ENCODE assay signal across 18 mouse cellular contexts in the genomic region with DNA sequence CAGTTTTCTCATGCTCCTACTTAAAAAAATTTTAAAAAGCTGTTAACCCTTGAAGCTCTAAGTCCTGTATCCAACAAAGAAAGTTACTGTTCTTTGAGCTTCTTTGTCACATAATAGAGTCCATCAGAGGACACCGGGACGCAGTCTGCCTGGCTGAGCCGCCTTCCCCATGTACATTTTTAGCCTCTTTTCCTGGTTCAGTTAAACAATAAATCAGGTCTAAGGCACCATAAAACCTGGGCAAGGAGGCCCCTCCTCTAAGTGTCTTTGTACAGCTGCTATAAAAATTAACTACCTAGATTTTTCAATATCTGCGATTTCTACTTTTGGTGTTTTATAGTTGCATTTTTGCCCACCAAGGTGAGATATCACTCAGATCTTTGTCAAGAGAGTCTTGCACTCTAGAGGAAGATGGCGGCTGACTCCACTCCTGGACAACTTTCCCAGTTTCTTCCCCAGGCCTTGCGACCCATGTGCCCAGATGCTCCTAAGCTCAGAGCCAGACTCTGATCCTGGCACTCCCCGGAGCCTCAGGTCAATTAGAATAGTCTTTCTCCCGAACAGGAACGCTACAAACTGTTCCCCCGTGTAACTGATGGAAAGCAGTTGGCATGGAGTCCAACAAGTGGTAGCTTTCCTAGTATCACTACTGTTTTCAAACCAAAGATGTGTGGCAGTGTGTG.
DNase-seq lines count a peak whose midpoint lies in the region; ATAC-seq and TF ChIP-seq lines count a peak whose summit lies in the region.
"Had no signal": no experiment of that assay in that cellular context is flagged by ENCODE, and none has a peak within 500 bp of the region (broad histone marks: within the 10 kb centered on the region; RNA-seq: fewer than 3 reads in every experiment).

No protein-coding gene starts in this region.

- H3K4me1 ChIP-seq in intestine, embryonic 14.5 days (replicated peaks; ENCODE audit: control insufficient read depth, insufficient read depth, low read length), result peaks cover 9% of the 10 kb centered on the region
- H3K4me1 ChIP-seq in intestine, embryonic 15.5 days (replicated peaks), result peaks cover 13% of the 10 kb centered on the region
- peaks cover 30% of the 10 kb centered on the region for H3K4me1 ChIP-seq in intestine, postnatal 0 days (replicated peaks; ENCODE audit: control insufficient read depth, insufficient read depth, low read length)
- H3K4me1 ChIP-seq: embryonic facial prominence, embryonic 12.5 days had no signal

- ATAC-seq in intestine, embryonic 14.5 days (replicated peaks; ENCODE audit: low FRiP score, low TSS enrichment, low read depth), result peak; percentile 70; the same call in 1 of the 2 replicates
- ATAC-seq in intestine, embryonic 15.5 days, result peak; percentile 90
- ATAC-seq in intestine, postnatal 0 days, result peak; percentile 86
- ATAC-seq: forebrain, embryonic 13.5 days; forebrain, embryonic 15.5 days had no signal

- H3K9ac ChIP-seq in intestine, embryonic 14.5 days (ENCODE audit: low read length), result no peak overlapping the region
- H3K9ac ChIP-seq in intestine, embryonic 15.5 days, result no peak overlapping the region
- no peak overlapping the region for H3K9ac ChIP-seq in intestine, postnatal 0 days (ENCODE audit: low read depth, low read length)
- H3K9ac ChIP-seq: embryonic facial prominence, embryonic 12.5 days; forebrain, embryonic 13.5 days; forebrain, embryonic 15.5 days had no signal

- no peaks in the 10 kb centered on the region for H3K36me3 ChIP-seq in intestine, embryonic 14.5 days (ENCODE audit: control insufficient read depth, insufficient read depth, low read length)
- H3K36me3 ChIP-seq in intestine, embryonic 15.5 days, result no peaks in the 10 kb centered on the region
- H3K36me3 ChIP-seq in intestine, postnatal 0 days (ENCODE audit: control insufficient read depth, insufficient read depth), result no peaks in the 10 kb centered on the region; the same call in 1 of the 2 replicates
- H3K36me3 ChIP-seq: embryonic facial prominence, embryonic 10.5 days; embryonic facial prominence, embryonic 12.5 days; forebrain, embryonic 15.5 days had no signal

- peak; percentile 53 for DNase-seq in intestine, embryonic 14.5 days (ENCODE audit: low spot score)
- no peak for DNase-seq in right cerebral cortex, postnatal 14 days
- DNase-seq in cerebellum, postnatal 10 days, result no peak
- DNase-seq in spleen, postnatal 10 days (ENCODE audit: low spot score in 2 of 2), result no peak
- DNase-seq: adrenal gland, adult 2 months; adrenal gland, postnatal 10 days; adrenal gland, postnatal 25 days; cerebellum, adult 11 months; cerebellum, adult 18-20 months; cerebellum, adult 8-10 months; cerebellum, adult 9-11 months; cerebellum, postnatal 25 days had no signal

- peak overlapping the region; percentile 38; the same call in 1 of the 2 replicates for H3K27ac ChIP-seq in intestine, embryonic 14.5 days (ENCODE audit: low read depth)
- peak overlapping the region; percentile 56 for H3K27ac ChIP-seq in intestine, embryonic 15.5 days
- peak overlapping the region; percentile 50 for H3K27ac ChIP-seq in intestine, postnatal 0 days (ENCODE audit: low read depth, low read length)
- H3K27ac ChIP-seq: embryonic facial prominence, embryonic 10.5 days; embryonic facial prominence, embryonic 12.5 days; forebrain, embryonic 13.5 days; forebrain, embryonic 15.5 days had no signal

- 73% methylated on average over 10 of the region's 10 CpGs for WGBS in intestine, embryonic 14.5 days
- WGBS in intestine, embryonic 15.5 days, result 57% methylated on average over 10 of the region's 10 CpGs
- 43% methylated on average over 10 of the region's 10 CpGs for WGBS in intestine, postnatal 0 days

- no peaks in the 10 kb centered on the region for H3K9me3 ChIP-seq in intestine, embryonic 14.5 days (ENCODE audit: control insufficient read depth, low read length)
- no peaks in the 10 kb centered on the region for H3K9me3 ChIP-seq in intestine, embryonic 15.5 days
- no peaks in the 10 kb centered on the region for H3K9me3 ChIP-seq in intestine, postnatal 0 days (ENCODE audit: control insufficient read depth)
- H3K9me3 ChIP-seq: embryonic facial prominence, embryonic 10.5 days; embryonic facial prominence, embryonic 12.5 days; forebrain, embryonic 13.5 days; forebrain, embryonic 15.5 days had no signal

- TF ChIP-seq CTCF in intestine, postnatal 0 days (IDR thresholded peaks at IDR 0.05; ENCODE audit: low read depth), result no peak

- H3K4me3 ChIP-seq in intestine, embryonic 14.5 days (ENCODE audit: low read depth, low read length), result no peak overlapping the region
- H3K4me3 ChIP-seq in intestine, embryonic 15.5 days (replicated peaks), result no peak overlapping the region
- no peak overlapping the region for H3K4me3 ChIP-seq in intestine, postnatal 0 days (ENCODE audit: low read depth, low read length)
- H3K4me3 ChIP-seq: embryonic facial prominence, embryonic 10.5 days; embryonic facial prominence, embryonic 12.5 days; forebrain, embryonic 13.5 days; forebrain, embryonic 15.5 days had no signal

- H3K27me3 ChIP-seq in intestine, embryonic 14.5 days (replicated peaks; ENCODE audit: control insufficient read depth, insufficient read depth, low read length), result no peaks in the 10 kb centered on the region
- H3K27me3 ChIP-seq in intestine, embryonic 15.5 days (replicated peaks), result no peaks in the 10 kb centered on the region
- H3K27me3 ChIP-seq in intestine, postnatal 0 days (replicated peaks; ENCODE audit: control insufficient read depth, insufficient read depth, low read length), result no peaks in the 10 kb centered on the region
- H3K27me3 ChIP-seq: embryonic facial prominence, embryonic 12.5 days; forebrain, embryonic 13.5 days; forebrain, embryonic 15.5 days had no signal

- no peak overlapping the region for H3K4me2 ChIP-seq in intestine, embryonic 14.5 days (ENCODE audit: low read length)
- no peak overlapping the region for H3K4me2 ChIP-seq in intestine, embryonic 15.5 days (replicated peaks)
- H3K4me2 ChIP-seq in intestine, postnatal 0 days (replicated peaks; ENCODE audit: low read depth), result peak overlapping the region; percentile 25; the same call in 1 of the 2 replicates
- H3K4me2 ChIP-seq: embryonic facial prominence, embryonic 12.5 days; forebrain, embryonic 13.5 days; forebrain, embryonic 15.5 days had no signal
